9 mouse cellular contexts compared by ENCODE assay signal in genomic region chr14:51240899-51241298, GRCm38 (mm10). TPM values are rescaled to one million over a fixed set of nuclear protein-coding genes. Genes with fewer than 3 reads are reported as not detected.
A peak's percentile ranks its signal among the peaks of the same experiment; 100 is the strongest.
DNase-seq lines count a peak whose midpoint lies in the region; ATAC-seq and TF ChIP-seq lines count a peak whose summit lies in the region.
"Had no signal": no experiment of that assay in that cellular context is flagged by ENCODE, and none has a peak within 500 bp of the region (broad histone marks: within the 10 kb centered on the region; RNA-seq: fewer than 3 reads in every experiment).

No protein-coding gene starts in this region.

- no peak overlapping the region for H3K27ac ChIP-seq in testis, adult 2 months (ENCODE audit: control insufficient read depth, insufficient read depth, low read depth, low read length)
- H3K27ac ChIP-seq in lung, embryonic 14.5 days (ENCODE audit: low read depth) = no peak overlapping the region

- H3K9me3 ChIP-seq in lung, embryonic 14.5 days (ENCODE audit: low read depth, low read length) = no peaks in the 10 kb centered on the region
- H3K9me3 ChIP-seq: G1E had no signal

- no peak for ATAC-seq in lung, embryonic 14.5 days (ENCODE audit: insufficient read depth)

- no peaks in the 10 kb centered on the region for H3K27me3 ChIP-seq in testis, adult 2 months (ENCODE audit: control insufficient read depth, insufficient read depth, low read length)
- H3K27me3 ChIP-seq in lung, embryonic 14.5 days (ENCODE audit: insufficient read depth, low read length) = no peaks in the 10 kb centered on the region

- no peak for TF ChIP-seq POLR2A in testis, adult 2 months (IDR thresholded peaks at IDR 0.05; ENCODE audit: control insufficient read depth, low read depth, low read length)

- no peaks in the 10 kb centered on the region for H3K4me1 ChIP-seq in testis, adult 2 months (ENCODE audit: control insufficient read depth, insufficient read depth, low read length)
- no peaks in the 10 kb centered on the region for H3K4me1 ChIP-seq in lung, embryonic 14.5 days (ENCODE audit: insufficient read depth)

- peak; percentile 6 to 17 for DNase-seq in cerebellum, adult 18-20 months
- no peak for DNase-seq in cerebellum, adult 11-12 months
- no peak for DNase-seq in testis, postnatal 10 days (ENCODE audit: low spot score)
- DNase-seq in embryo, embryonic 10.5 days (ENCODE audit: low spot score) = peak; percentile 72
- DNase-seq in kidney, postnatal 10 days = peak; percentile 59
- DNase-seq in lung, embryonic 14.5 days = peak; percentile 75
- DNase-seq in telencephalon, adult 2 months (ENCODE audit: low read depth, low spot score) = peak; percentile 19

- H3K36me3 ChIP-seq in testis, adult 2 months (ENCODE audit: control insufficient read depth, insufficient read depth, low read length) = no peaks in the 10 kb centered on the region
- no peaks in the 10 kb centered on the region for H3K36me3 ChIP-seq in lung, embryonic 14.5 days (ENCODE audit: insufficient read depth)
- H3K36me3 ChIP-seq: G1E had no signal

- H3K9ac ChIP-seq in lung, embryonic 14.5 days = no peak overlapping the region

- peak; percentile 29; the same call in 1 of the 2 replicates for TF ChIP-seq CTCF in testis, adult 2 months (IDR thresholded peaks at IDR 0.05; ENCODE audit: control insufficient read depth, insufficient read depth, insufficient replicate concordance, low read depth, low read length)
- TF ChIP-seq CTCF in lung, embryonic 14.5 days (IDR thresholded peaks at IDR 0.05; ENCODE audit: low read depth) = peak; percentile 68

- H3K4me2 ChIP-seq in lung, embryonic 14.5 days = no peak overlapping the region

- H3K4me3 ChIP-seq in testis, adult 2 months (ENCODE audit: control insufficient read depth, low read depth, low read length) = no peak overlapping the region
- no peak overlapping the region for H3K4me3 ChIP-seq in lung, embryonic 14.5 days (ENCODE audit: low read depth, low read length)

RNA-seq across cellular contexts. Expression of gene Rnase2a, which starts 15.0 kb away (rescaled TPM):
- 0.17 TPM in 1 of 2 replicates, not detected in the other for polyA plus RNA-seq in testis, adult 2 months (2012; rRNA removed)
- polyA plus RNA-seq in lung, embryonic 14.5 days (2014; fragmentation: Nextera tagmentation; extraction: Ambion mirVana) = not detected in 2 replicates
- polyA plus RNA-seq: G1E had no signal

RNA-seq across cellular contexts. Expression of gene Ear14, which starts 37.7 kb away (rescaled TPM):
- polyA plus RNA-seq in testis, adult 2 months (2012; rRNA removed) = not detected in 2 replicates
- polyA plus RNA-seq in lung, embryonic 14.5 days (2014; fragmentation: Nextera tagmentation; extraction: Ambion mirVana) = not detected in 2 replicates
- polyA plus RNA-seq: G1E had no signal

RNA-seq across cellular contexts. Expression of gene Ang2, which starts 42.0 kb away (rescaled TPM):
- not detected in 2 replicates for polyA plus RNA-seq in testis, adult 2 months (2012; rRNA removed)
- polyA plus RNA-seq in lung, embryonic 14.5 days (2014; fragmentation: Nextera tagmentation; extraction: Ambion mirVana) = not detected in 2 replicates
- polyA plus RNA-seq: G1E had no signal

Comparison
In these comparisons a context has a peak if more than half of its experiments do, and no peak if none do; other contexts are left out.
1. DNase-seq: peak in cerebellum, adult 18-20 months (2 of 2), embryo, embryonic 10.5 days (single experiment), kidney, postnatal 10 days (single experiment), lung, embryonic 14.5 days (single experiment) and telencephalon, adult 2 months (single experiment); none in cerebellum, adult 11-12 months (single experiment) and testis, postnatal 10 days (single experiment).